Mouse (Mus musculus) C2C12 (cell line): ENCODE results near the gene Sart3.

Experiments used
- CEBPB ChIP-seq: IDR thresholded peaks from one replicate; pipeline ENCODE4 v1.6.1; 2011; ENCODE audit warnings: low read depth, mild to moderate bottlenecking, control low read depth, moderate library complexity
- CTCF ChIP-seq: IDR thresholded peaks from one replicate; pipeline ENCODE4 v1.5.1; 2011; ENCODE audit not compliant: control insufficient read depth, insufficient read depth, insufficient read length
- FOSL1 ChIP-seq: IDR thresholded peaks from one replicate; pipeline ENCODE4 v1.8.0; 2011; ENCODE audit warnings: mild to moderate bottlenecking, low read length; ENCODE audit not compliant: poor library complexity, insufficient read depth, severe bottlenecking
- MAX ChIP-seq: IDR thresholded peaks from one replicate; pipeline ENCODE4 v1.6.1; 2011; ENCODE audit warnings: mild to moderate bottlenecking, control low read depth
- MYOD1 ChIP-seq: IDR thresholded peaks from one replicate; pipeline ENCODE4 v1.6.1; 2011; ENCODE audit warnings: low read depth; ENCODE audit not compliant: control insufficient read depth, insufficient read length
- USF1 ChIP-seq: IDR thresholded peaks from one replicate; pipeline ENCODE4 v1.6.1; 2011; ENCODE audit warnings: low read depth, mild to moderate bottlenecking, control low read depth, moderate library complexity

DNA sequence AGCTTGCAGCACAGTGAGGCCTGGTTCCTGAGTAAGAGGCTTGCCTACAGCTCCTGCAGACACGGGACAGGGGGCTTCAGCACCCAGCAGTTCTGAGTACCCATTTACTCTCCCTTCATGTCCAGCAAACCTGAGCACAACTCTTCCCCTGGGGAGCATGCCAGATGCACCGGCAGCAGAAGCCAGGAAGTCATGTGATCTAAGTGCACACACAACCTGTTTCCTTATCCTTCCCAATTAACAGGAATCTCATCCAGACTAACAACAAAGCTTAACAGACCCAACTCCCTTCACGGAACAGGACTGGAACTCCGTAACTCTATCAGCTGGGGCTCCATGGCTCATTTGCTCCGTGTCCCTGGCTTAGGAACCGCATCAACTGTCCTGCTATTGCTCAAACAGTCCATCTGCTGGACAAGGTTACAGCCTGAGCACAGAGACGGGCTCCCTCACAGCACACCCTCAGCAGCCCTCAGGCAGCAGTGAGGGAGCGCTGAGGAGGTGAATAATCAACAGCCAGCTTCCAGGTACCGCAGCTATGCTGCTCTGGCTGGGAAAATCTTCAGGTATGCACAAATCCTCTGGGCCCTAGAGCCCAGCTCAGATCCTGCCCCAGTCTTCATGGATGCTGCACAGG, 20.7 kb downstream of the Sart3 start:
- no peak for TF ChIP-seq CTCF
- TF ChIP-seq MYOD1: no peak
- no peak for TF ChIP-seq USF1
- TF ChIP-seq MAX: no peak
- TF ChIP-seq FOSL1: no peak
- TF ChIP-seq CEBPB: no peak
